Mouse (Mus musculus): ENCODE results near the gene Gm438. TPM values are rescaled to one million over a fixed set of nuclear protein-coding genes. Genes with fewer than 3 reads are reported as not detected.
"Not testable (repeated sequence)": the region's sequence is repeated elsewhere in the genome, so short reads cannot be mapped to it uniquely, and the experiment has no call there.

Gm438 gene
- total RNA-seq (2022) = not detected

DNA sequence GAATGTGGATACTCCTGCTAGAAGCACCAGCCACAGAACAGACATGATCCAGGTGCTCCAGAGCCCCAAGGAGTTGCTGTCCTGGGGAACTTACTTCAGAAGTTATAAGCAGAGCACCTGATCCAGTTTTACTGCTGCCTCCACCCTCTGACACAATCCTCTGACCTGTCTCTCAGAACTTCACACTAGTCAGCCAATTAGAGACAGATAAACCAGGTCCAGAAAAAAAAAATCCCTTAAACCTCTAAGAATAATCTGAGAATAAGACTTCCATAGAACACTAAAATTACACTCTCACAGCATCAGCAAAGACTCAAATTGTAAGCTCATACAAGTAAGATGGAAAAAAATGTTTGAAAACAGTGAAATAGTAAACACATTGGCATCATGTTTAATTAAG lies at the start of gene Gm438:
Gene Gm438, minus strand, starts transcription at position 101 of the 400 bp plus-strand sequence.
- DNase-seq (ENCODE audit: low spot score) = no peak

- DNase-seq (ENCODE audit: low spot score) = no peak
These were observed 38.3 kb upstream of the Gm438 start for GRCm38 (mm10) chr4:144824706-144825105.

GRCm38 (mm10) chr4:144823996-144824395 lies 37.6 kb upstream of the Gm438 start:
- no peak for DNase-seq (ENCODE audit: low spot score)

DNA sequence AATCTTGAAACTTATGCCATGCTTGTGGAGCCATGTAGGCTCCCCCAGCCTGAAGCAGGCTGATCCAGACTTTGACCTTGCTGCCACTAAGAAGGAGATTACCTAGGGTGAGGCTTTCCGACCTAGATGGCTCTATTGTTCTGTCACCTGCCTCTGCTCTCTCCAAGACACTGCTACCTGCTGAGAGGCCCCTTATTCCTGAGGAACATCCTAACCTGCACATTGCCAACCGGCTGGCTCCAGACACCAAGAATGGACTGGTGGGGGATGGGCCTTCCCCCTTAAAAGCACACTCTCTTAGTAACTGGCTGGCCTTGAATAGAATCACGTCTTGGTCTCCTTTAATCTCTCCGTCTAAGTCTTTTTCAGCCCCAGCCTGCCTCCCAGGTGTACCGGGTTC lies 20.8 kb upstream of the Gm438 start:
- DNase-seq (ENCODE audit: low spot score) = not testable (repeated sequence)

DNA sequence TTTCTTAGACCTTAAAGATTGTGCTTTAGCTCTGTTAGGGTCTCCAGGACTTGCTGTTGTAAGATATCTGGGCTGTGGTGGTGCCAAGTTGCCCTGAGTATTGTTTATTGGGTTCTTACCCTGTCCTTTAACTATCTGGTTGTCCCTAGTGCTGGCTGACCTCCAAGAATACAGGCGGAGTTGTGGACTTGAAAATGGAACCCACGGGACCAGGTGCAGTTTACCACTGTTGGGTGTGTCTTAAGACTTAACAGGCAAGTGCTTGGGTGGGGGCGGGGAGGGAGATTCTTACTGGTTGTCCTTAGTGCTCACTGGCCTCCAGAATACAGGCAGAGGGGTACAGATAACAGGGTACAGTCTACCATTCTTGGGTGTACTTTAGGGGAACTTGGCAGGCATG lies 17.2 kb upstream of the Gm438 start:
- no peak for DNase-seq (ENCODE audit: low spot score)

DNA sequence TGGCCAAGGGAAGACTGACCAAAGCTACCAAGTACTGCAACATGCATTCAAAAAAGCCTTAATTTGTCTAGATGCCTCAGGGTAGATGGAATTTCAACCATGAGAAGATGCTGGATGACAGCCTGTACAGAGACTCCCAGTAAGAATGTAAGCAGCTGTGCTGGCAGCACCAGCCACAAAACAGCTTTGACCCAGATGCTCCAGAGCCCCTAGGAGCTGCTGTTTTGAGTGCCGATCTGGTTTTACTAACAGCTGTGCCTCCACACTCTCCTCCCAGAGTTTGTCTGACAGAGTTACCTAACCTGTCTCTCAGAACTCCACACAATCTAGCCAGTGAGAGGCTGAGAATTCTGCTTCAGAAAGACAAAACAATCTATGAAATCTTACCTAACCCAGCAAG lies 3.8 kb upstream of the Gm438 start:
- DNase-seq (ENCODE audit: low spot score) = peak; percentile 24

GRCm38 (mm10) chr4:144782476-144783197 lies 3.7 kb downstream of the Gm438 start:
- DNase-seq (ENCODE audit: low spot score) = no peak

- peak; percentile 33 for DNase-seq (ENCODE audit: low spot score)
These were observed 20.7 kb downstream of the Gm438 start for GRCm38 (mm10) chr4:144765722-144766121.

- DNase-seq (ENCODE audit: low spot score) = no peak
These were observed 37.2 kb downstream of the Gm438 start for GRCm38 (mm10) chr4:144749139-144749538.

Other genes starting within 250 kb of the Gm438 start
- gene Gm13124, start 221.4 kb downstream of the Gm438 start, total RNA-seq (2022) = not detected
- gene Aadacl4, start 172.9 kb downstream of the Gm438 start, total RNA-seq (2022) = not detected
- not detected for gene Gm436, start 100.2 kb downstream of the Gm438 start, total RNA-seq (2022)
- gene Gm13178, start 65.2 kb downstream of the Gm438 start, total RNA-seq (2022) = not detected
- gene Dhrs3, start 106.2 kb upstream of the Gm438 start, total RNA-seq (2022) = 100 to 1,000 TPM in 3 of 4 experiments, 10 to 100 TPM in 1; 98.8 to 151 (median 131) TPM